Mouse (Mus musculus) lung, postnatal 14 days (tissue): ENCODE data around the gene Crybg1.
"Not testable (repeated sequence)": the region's sequence is repeated elsewhere in the genome, so short reads cannot be mapped to it uniquely, and the experiment has no call there.

Experiments
- DNase-seq: peaks from one replicate; pipeline ENCODE4 v3.0.0; 2021

Gene Crybg1

GRCm38 (mm10) chr10:43943736-43944135 lies 204.9 kb downstream of the Crybg1 start:
- DNase-seq: no peak

GRCm38 (mm10) chr10:43939136-43939662 lies 209.5 kb downstream of the Crybg1 start:
- no peak for DNase-seq

GRCm38 (mm10) chr10:43928596-43928995 lies 220.1 kb downstream of the Crybg1 start:
- no peak for DNase-seq

GRCm38 (mm10) chr10:43927736-43928135 lies 220.9 kb downstream of the Crybg1 start:
- DNase-seq: no peak

GRCm38 (mm10) chr10:43925776-43926175 lies 222.9 kb downstream of the Crybg1 start:
- not testable (repeated sequence) for DNase-seq

DNA sequence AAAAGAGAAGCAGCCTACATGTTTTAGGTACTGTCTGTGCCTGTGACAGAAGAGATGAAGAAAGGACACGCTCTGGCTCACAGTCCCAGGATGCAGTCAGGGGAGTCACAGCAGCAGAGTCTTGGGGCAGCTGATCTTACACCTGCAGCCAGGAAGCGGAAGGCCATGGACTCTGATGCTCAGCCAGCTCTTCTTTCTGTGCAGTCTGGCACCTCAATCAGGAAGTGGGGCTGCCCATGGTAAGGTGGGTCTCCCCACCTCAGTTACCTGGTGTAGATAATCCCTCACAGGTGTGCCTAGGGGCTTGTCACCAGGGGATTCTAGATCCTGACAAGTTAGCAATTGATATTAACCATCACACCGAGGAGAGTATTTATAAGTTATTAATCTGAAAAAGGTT lies 225.6 kb downstream of the Crybg1 start:
- DNase-seq: no peak

DNA sequence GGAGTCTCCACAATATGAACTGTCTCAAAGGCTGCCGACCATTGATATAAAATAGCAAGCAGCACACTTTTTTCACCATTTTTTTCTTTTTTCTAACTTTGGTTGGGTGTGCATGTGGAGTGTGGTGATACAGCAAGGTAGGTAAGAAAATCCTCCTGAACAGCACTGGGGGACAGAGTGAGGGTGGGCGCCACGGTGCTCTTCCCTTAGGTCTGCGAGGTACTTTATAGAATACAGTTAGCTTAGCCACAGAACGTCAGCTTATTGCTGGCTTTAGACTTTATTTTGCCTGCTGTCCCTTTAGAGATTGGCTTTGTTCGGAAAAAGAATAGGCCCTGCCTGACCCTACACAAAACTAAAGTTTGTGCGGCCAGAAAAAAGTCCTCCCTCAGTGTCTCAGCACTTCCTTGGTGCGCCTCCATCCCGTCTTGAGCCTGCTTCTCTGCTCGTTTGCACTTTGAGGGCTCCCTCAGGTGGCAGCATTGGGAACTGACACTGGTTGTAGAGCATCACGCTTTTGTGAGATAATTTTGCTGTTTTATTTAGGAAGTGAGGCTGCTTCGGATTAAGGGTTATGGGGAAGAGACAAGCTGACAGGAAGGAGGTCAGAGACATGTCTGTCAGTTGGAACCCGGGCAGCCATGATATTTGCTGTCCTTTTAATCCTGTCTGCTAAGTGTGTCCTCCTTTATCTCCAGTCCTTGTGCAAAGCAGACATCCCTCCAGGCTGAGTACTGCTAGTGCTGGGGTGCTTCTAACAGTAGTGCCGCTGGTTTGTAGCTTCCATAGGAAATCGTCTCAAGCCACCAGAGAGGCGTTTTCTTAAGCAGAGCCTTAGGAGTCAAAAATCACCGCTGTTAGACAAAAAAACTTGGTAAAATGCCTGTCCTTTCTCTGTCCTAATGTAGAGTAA lies 229.7 kb downstream of the Crybg1 start:
- peak; percentile 86 for DNase-seq

GRCm38 (mm10) chr10:43916737-43917136 lies 231.9 kb downstream of the Crybg1 start:
- no peak for DNase-seq

GRCm38 (mm10) chr10:43916181-43916580 lies 232.5 kb downstream of the Crybg1 start:
- DNase-seq: no peak

GRCm38 (mm10) chr10:43912236-43912635 lies 236.4 kb downstream of the Crybg1 start:
- no peak for DNase-seq

GRCm38 (mm10) chr10:43910873-43911142 lies 237.8 kb downstream of the Crybg1 start:
- DNase-seq: no peak

DNA sequence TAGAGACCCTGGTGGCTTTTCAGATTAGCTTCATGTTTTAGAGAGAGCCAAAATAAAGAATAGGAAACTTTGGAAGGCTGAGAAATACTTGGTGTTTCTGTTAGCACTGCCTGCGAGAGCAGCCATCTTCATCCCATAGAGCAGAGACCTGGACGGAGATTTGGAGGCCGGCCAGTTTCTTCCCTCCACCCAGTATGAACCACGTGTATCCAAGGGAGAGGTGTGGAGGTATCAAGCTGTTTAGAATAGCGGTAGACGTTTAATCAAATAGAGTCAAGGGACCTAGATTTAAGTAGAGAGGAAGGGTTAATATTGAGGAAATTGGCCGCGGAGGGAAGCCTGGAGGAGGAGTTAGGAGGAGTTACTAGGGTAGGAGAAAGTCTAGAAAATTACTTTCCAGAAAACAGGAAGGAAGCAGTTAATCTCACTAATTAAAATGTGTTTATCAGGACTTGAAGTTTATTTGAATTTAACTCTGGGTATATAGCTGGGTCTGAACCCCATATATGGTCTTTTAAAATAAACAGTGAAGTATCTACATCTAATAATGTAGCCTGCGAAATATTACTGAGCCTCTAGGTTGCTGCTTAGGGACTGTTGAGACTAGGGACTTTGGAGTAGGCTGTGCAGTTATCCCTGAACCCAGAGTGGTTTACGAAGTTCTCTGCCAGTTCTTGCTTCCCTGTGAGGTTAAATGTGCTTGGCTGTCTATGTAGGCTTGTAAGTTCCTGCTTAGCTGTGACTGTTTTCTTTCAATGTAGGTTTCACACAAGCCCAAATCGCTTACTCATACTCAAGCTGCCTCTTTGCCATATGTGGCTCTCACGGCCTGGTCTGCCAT lies 238.4 kb downstream of the Crybg1 start:
- no peak for DNase-seq

DNA sequence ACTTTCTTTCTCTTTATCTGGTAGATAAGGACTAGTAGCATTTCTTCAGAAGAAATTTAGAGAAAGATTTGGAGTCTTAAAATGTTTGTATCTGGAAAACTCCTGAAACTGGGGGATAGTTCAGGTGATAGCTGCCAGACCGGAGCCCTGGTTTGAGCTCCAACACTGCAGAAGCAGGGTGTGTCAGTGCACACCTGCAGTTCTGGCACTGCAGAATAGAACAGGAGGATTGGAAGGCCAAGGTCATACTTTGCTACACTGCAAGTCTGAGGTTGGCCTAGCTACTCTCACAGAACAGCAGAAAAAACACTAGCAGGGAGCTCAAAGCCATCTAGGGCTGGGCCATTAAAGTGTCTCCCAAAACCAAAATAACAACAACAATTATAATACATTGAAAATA lies 244.1 kb downstream of the Crybg1 start:
- no peak for DNase-seq

DNA sequence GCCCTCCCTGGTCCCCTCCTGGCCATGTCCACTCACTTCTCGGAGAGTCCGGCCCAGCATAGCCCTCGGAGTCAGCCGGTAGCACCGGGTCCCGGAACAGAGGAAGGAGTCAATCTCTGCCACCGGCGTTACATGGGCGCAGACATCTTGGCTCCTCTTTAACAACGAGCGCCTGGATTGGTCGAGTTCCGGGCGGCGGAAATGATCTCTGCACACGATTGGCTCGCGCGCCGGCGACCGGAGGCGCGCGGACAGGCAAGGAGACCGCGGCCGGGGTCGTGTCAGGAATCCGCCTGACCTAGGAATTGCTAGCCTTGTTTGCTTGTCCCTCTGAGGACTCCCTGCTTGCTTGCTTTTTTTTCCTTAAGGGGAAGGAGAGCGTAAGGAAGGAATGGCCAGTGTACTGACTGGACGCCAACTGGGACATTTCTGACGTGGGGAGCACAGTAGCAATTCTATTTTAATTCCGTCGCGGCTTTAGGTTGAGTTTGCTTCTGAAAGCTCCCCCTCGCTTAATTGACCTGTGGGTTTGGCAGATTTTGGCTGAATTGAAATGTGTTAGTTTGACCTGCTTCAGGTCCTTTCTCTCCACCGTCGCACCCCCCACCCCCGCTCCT lies 247.0 kb downstream of the Crybg1 start, which contains the start of the genes Qrsl1 and Rtn4ip1:
Qrsl1 (minus strand) TSS at position 168 of the 617 bp plus-strand sequence.
Rtn4ip1 (plus strand) TSS at position 230 of the 617 bp plus-strand sequence.
- DNase-seq: peak; percentile 95

DNA sequence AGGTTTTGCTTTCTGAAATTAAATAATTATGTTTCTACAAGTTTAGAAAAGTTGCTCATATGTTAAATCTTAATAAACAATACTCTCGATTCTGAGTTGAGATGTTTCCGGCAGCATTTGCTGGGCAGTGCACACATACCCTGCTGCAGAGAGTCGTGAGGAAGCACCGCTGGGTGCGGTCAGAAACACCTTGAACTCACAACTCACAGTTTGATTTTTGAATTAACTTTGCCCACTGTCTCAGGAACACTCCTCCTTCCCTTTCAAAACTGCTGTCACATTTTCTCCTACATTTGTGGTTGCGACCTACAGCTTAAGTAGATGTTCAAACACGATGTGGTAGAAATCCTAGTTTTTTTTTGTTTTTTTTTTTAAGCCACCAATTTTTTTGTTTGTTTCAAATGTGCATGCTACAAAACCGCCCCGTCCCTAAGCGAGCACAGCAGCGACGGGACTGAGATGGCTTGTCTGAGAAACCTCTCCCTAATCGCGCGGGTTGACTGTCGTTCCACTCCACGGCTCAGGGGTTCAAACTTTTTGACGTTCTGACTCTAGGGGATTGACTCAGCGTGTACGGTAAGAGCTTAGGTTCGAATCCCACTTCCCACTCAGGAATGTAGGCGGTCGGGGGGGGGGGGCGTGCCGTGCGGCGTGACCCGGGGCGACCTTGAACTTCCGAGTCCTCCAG lies 247.6 kb downstream of the Crybg1 start:
- DNase-seq: no peak
